Mouse (Mus musculus) hindbrain, embryonic 14.5 days (tissue): ENCODE measurements around the gene Csnk2b. TPM values are rescaled to one million over a fixed set of nuclear protein-coding genes. Genes with fewer than 3 reads are reported as not detected.

ENCODE experiments used
- ATAC-seq: fragments of 200-750 bp; cut with Nextera tagmentation; 2 replicates; pipeline ENCODE4 v1.8.0; 2017; ENCODE audit warnings: moderate number of reproducible peaks, mild to moderate bottlenecking, moderate TSS enrichment, moderate library complexity; ENCODE audit not compliant: low FRiP score
- DNase-seq: peaks from one replicate; pipeline ENCODE4 v3.0.0-alpha.2; 2015; ENCODE audit warnings: low spot score
- H3K27ac ChIP-seq: fragments of 300-500 bp; sonication (generic); 2 replicates; pipeline ENCODE4 v1.5.1; 2014; ENCODE audit warnings: mild to moderate bottlenecking, moderate library complexity
- H3K27me3 ChIP-seq: fragments of 300-500 bp; sonication (generic); 2 replicates; pipeline ENCODE4 v1.6.1; 2014; ENCODE audit warnings: mild to moderate bottlenecking, low read length, mixed read lengths; ENCODE audit not compliant: control insufficient read depth, insufficient read depth
- H3K36me3 ChIP-seq: fragments of 300-500 bp; sonication (generic); replicated peaks from 2 replicates; pipeline ENCODE4 v1.6.1; 2014; ENCODE audit not compliant: control insufficient read depth, insufficient read depth
- H3K4me1 ChIP-seq: fragments of 300-500 bp; sonication (generic); replicated peaks from 2 replicates; pipeline ENCODE4 v1.6.1; 2014; ENCODE audit warnings: antibody characterized with exemption, low read length, mixed read lengths; ENCODE audit not compliant: control insufficient read depth, insufficient read depth
- H3K4me2 ChIP-seq: fragments of 300-500 bp; sonication (generic); replicated peaks from 2 replicates; pipeline ENCODE4 v1.6.1; 2014; ENCODE audit warnings: mild to moderate bottlenecking, moderate library complexity
- H3K4me3 ChIP-seq: fragments of 300-500 bp; sonication (generic); replicated peaks from 2 replicates; pipeline ENCODE4 v1.5.1; 2014; ENCODE audit warnings: mild to moderate bottlenecking, low read length
- H3K9ac ChIP-seq: fragments of 300-500 bp; sonication (generic); 2 replicates; pipeline ENCODE4 v1.6.1; 2014
- H3K9me3 ChIP-seq: fragments of 300-500 bp; sonication (generic); 2 replicates; pipeline ENCODE4 v1.6.1; 2016; ENCODE audit warnings: low read length; ENCODE audit not compliant: control insufficient read depth
- WGBS: fragments of 180-500 bp; shearing (Covaris S2); extraction: QIAGEN DNeasy Blood & Tissue Kit; methylation state at CpG from one replicate; pipeline ENCODE4 v1.1.7; 2014; 5-methylcytosine and 5-hydroxymethylcytosine counted together
- polyA plus RNA-seq: library from polyadenylated mRNA; unstranded; fragments of >200 nt; fragmentation: Nextera tagmentation; extraction: Ambion mirVana; gene quantifications from 2 replicates; pipeline ENCODE4 v1.2.1, GENCODE M21; 2014

Csnk2b gene
- polyA plus RNA-seq, 1 experiment from 2014 or later, result 321 TPM

GRCm38 (mm10) chr17:35100196-35100765, 21.6 kb downstream of the Csnk2b start:
- ATAC-seq, result no peak
- 80% methylated on average over 10 of the region's 10 CpGs for WGBS
- Histone ChIP-seq H3K9me3 (no peaks in the 10 kb centered on the region), H3K4me1 (no peaks in the 10 kb centered on the region), H3K4me3 (no peak overlapping the region), H3K9ac (no peak overlapping the region), H3K27me3 (no peaks in the 10 kb centered on the region), H3K4me2 (no peak overlapping the region), H3K36me3 (peaks cover 95% of the 10 kb centered on the region), H3K27ac (no peak overlapping the region)
- no peak for DNase-seq

- H3K27me3 ChIP-seq, result no peaks in the 10 kb centered on the region
- no peak for DNase-seq
- no peaks in the 10 kb centered on the region for H3K4me1 ChIP-seq
- no peaks in the 10 kb centered on the region for H3K9me3 ChIP-seq
- H3K4me3 ChIP-seq, result no peak overlapping the region
- ATAC-seq, result no peak
- WGBS, result 76% methylated on average over 12 of the region's 12 CpGs
- no peak overlapping the region for H3K4me2 ChIP-seq
- H3K36me3 ChIP-seq, result peaks cover 99% of the 10 kb centered on the region
- H3K9ac ChIP-seq, result no peak overlapping the region
- no peak overlapping the region for H3K27ac ChIP-seq
Observed at GRCm38 (mm10) chr17:35097164-35097655, 24.6 kb downstream of the Csnk2b start.

DNA sequence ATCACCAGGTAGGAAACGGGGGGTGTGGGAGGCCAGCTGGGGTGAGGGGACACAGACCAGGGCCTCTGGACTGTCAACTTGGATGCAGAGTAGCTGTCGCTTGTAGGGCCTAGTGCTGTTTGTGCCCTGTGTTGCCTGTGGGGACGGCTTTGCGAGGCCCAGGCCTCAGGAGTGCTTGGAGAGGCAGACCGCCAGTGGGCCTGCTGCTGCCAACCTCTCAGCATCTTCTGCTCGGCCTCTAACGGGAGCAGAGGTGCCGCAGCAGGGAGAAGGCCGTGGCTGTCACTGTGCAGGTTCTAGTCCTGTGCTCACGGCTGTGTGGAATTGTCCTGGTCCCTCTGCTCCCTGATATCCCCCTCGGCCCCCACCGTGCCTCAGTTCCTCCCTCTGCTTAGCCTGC, 25.3 kb downstream of the Csnk2b start:
- H3K4me2 ChIP-seq, result no peak overlapping the region
- no peaks in the 10 kb centered on the region for H3K27me3 ChIP-seq
- no peaks in the 10 kb centered on the region for H3K9me3 ChIP-seq
- 83% methylated on average over 12 of the region's 12 CpGs for WGBS
- H3K4me1 ChIP-seq, result no peaks in the 10 kb centered on the region
- DNase-seq (no peak), ATAC-seq (no peak)
- H3K9ac ChIP-seq, result no peak overlapping the region
- peaks cover 97% of the 10 kb centered on the region for H3K36me3 ChIP-seq
- no peak overlapping the region for H3K4me3 ChIP-seq
- no peak overlapping the region for H3K27ac ChIP-seq

- no peak overlapping the region for H3K9ac ChIP-seq
- ATAC-seq (no peak), DNase-seq (no peak)
- H3K27ac ChIP-seq, result no peak overlapping the region
- H3K36me3 ChIP-seq, result peaks cover 83% of the 10 kb centered on the region
- H3K27me3 ChIP-seq, result no peaks in the 10 kb centered on the region
- WGBS, result 94% methylated on average over 15 of the region's 15 CpGs
- no peak overlapping the region for H3K4me3 ChIP-seq
- H3K4me2 ChIP-seq, result no peak overlapping the region
- H3K4me1 ChIP-seq, result peaks cover 9% of the 10 kb centered on the region
- no peaks in the 10 kb centered on the region for H3K9me3 ChIP-seq
Observed at GRCm38 (mm10) chr17:35094475-35095365, 27.1 kb downstream of the Csnk2b start.

- Histone ChIP-seq H3K27me3 (no peaks in the 10 kb centered on the region), H3K4me3 (no peak overlapping the region), H3K4me2 (no peak overlapping the region), H3K4me1 (peaks cover 10% of the 10 kb centered on the region), H3K9me3 (no peaks in the 10 kb centered on the region), H3K9ac (no peak overlapping the region), H3K36me3 (peaks cover 62% of the 10 kb centered on the region), H3K27ac (no peak overlapping the region)
- ATAC-seq (no peak), DNase-seq (no peak)
- 89% methylated on average over 14 of the region's 14 CpGs for WGBS
Observed at GRCm38 (mm10) chr17:35092403-35093198, 29.3 kb downstream of the Csnk2b start.

DNA sequence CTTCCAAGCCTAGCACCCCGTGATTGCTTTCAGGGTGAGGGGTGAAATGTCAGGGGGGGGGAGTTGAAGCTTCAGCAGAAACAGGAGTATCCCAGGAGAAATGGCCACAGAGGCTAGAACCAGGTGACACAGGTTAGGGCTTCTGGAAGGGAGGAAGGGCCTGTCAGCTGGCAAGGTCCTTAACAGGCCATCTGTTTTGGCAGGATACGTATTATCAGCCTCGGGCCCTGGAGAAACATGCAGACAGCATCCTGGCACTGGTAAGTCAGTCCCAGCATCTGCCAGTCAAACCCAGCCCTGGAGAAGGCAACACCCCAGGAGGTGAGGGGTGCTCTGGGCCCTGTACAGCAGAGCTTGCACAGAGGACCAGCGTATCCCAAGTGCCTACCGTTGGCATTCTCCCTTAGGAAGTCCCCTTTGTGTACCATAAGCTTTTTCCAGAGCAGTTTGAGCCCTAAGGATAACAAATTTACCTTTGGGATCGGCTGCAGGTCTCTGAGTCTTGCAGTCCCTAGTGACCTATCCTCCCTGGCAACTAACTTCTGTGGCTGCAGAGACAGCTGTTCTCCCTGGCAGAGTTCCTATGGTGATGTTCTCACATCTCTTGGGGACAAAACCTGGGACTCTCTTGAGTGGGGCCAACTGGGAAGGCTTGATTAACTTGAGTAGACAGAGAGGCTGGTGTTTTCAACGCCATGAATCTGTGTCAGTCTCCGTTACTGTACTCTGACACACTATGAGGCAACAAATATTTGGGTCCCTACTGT, 31.5 kb downstream of the Csnk2b start:
- H3K4me2 ChIP-seq, result peak overlapping the region; percentile 56
- no peak for ATAC-seq
- no peak for DNase-seq
- 59% methylated on average over 8 of the region's 8 CpGs for WGBS
- no peaks in the 10 kb centered on the region for H3K27me3 ChIP-seq
- peak overlapping the region; percentile 38 for H3K27ac ChIP-seq
- peaks cover 10% of the 10 kb centered on the region for H3K4me1 ChIP-seq
- peak overlapping the region; percentile 78 for H3K9ac ChIP-seq
- no peaks in the 10 kb centered on the region for H3K9me3 ChIP-seq
- H3K36me3 ChIP-seq, result peaks cover 40% of the 10 kb centered on the region
- peak overlapping the region; percentile 47 for H3K4me3 ChIP-seq

DNA sequence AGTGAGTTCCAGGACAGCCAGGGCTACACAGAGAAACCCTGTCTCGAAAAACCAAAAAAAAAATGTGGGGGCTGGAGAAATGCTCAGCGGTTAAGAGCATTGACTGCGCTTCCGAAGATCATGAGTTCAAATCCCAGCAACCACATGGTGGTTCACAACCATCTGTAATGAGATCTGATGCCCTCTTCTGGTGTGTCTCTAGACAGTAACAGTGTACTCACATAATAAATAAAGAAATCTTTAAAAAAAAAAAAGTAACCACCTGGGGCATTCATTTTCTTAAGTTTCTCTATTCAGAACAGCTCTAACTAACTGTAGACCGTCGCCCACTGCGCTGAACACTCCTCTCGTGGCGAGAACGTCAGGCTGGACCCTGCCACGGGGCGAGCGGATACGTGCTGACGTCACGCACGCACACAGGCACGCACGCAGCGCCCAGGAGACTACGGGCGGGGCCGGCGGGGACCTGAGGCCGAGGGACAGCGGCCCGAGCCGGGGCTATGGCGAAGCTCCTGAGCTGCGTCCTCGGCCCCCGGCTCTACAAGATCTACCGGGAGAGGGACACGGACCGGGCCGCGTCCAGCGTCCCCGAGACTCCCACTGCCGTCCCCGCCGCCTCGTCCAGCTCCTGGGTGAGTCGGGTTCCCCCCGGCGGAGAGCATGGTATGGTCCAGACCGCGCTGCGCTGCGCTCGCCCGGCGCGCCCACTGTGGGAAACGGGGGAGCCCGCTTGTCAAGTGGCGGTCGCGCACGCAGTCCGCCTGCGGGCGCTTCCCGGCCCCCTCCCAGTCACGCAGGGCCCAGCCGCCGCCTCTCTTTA, 32.8 kb downstream of the Csnk2b start, which contains the start of gene Abhd16a:
Gene Abhd16a (plus strand): TSS at position 439 of the 820 bp plus-strand sequence.
- DNase-seq (peak; percentile 93), ATAC-seq (peak; percentile 98)
- H3K4me1 ChIP-seq, result peaks cover 10% of the 10 kb centered on the region
- no peaks in the 10 kb centered on the region for H3K9me3 ChIP-seq
- H3K27ac ChIP-seq, result peak within 1 kb of the TSS; percentile 94
- H3K27me3 ChIP-seq, result no peaks in the 10 kb centered on the region
- peak within 1 kb of the TSS; percentile 78 for H3K9ac ChIP-seq
- H3K4me3 ChIP-seq, result peak within 1 kb of the TSS; percentile 47
- H3K4me2 ChIP-seq, result peak within 1 kb of the TSS; percentile 56
- peaks cover 27% of the 10 kb centered on the region for H3K36me3 ChIP-seq
- 4% methylated on average over 62 of the region's 67 CpGs for WGBS

DNA sequence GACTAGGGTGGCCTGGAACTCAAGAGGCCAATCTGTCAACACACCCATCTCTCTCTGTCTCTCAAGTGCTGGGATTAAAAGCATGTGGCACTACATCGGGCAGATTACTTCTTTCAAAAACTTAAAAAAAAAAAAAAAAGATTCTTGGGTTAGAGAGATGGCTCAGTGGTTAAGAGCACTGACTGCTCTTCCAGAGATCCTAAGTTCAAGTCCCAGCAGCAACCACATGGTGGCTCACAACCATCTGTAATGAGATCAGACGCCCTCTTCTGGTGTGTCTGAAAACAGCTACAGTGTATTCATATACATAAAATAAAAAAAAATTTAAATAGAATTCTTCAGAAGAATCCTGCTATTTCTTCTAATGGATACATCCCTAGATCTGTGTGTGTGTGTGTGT, 33.7 kb downstream of the Csnk2b start:
- H3K4me3 ChIP-seq, result no peak overlapping the region
- ATAC-seq (no peak), DNase-seq (no peak)
- peaks cover 10% of the 10 kb centered on the region for H3K4me1 ChIP-seq
- H3K9ac ChIP-seq, result no peak overlapping the region
- 57% methylated on average over 2 of the region's 2 CpGs for WGBS
- H3K4me2 ChIP-seq, result no peak overlapping the region
- peaks cover 18% of the 10 kb centered on the region for H3K36me3 ChIP-seq
- no peaks in the 10 kb centered on the region for H3K27me3 ChIP-seq
- no peaks in the 10 kb centered on the region for H3K9me3 ChIP-seq
- no peak overlapping the region for H3K27ac ChIP-seq
